Mouse (Mus musculus) lung, postnatal 0 days (tissue): ENCODE results near the gene Ddr2.

Experiments used
- CTCF ChIP-seq: IDR thresholded peaks from 2 replicates; pipeline ENCODE4 v1.5.1; 2016; ENCODE audit warnings: antibody characterized with exemption, mild to moderate bottlenecking
- EP300 ChIP-seq: IDR thresholded peaks from 2 replicates; pipeline ENCODE4 v1.6.1; 2016; ENCODE audit warnings: antibody characterized with exemption, mild to moderate bottlenecking, control low read depth

- TF ChIP-seq CTCF, result no peak
- no peak for TF ChIP-seq EP300
Observed at GRCm38 (mm10) chr1:170080907-170081306, 29.7 kb downstream of the Ddr2 start.
